Mouse (Mus musculus) CD4-positive, CD25-positive, alpha-beta regulatory T cell, adult 9 weeks (primary cell): ENCODE results near the gene Muc1. TPM values are rescaled to one million over a fixed set of nuclear protein-coding genes. Genes with fewer than 3 reads are reported as not detected.

Experiments used
- polyA plus RNA-seq: library from polyadenylated mRNA; unstranded; fragments of 100-300 nt; shearing (Covaris generic); gene quantifications from one replicate; pipeline ENCODE4 v1.2.1, GENCODE M21; 2017

Muc1 gene
- polyA plus RNA-seq = 0.79 TPM

GRCm38 (mm10) chr3:89228836-89229235 is at the start of gene Muc1:
Gene Muc1, plus strand, starts transcription at chr3:89229057.

GRCm38 (mm10) chr3:89183058-89183958 is 45.5 kb upstream of the Muc1 start, which contains the start of gene Fam189b:
Gene Fam189b, plus strand, starts transcription at chr3:89183143.

DNA sequence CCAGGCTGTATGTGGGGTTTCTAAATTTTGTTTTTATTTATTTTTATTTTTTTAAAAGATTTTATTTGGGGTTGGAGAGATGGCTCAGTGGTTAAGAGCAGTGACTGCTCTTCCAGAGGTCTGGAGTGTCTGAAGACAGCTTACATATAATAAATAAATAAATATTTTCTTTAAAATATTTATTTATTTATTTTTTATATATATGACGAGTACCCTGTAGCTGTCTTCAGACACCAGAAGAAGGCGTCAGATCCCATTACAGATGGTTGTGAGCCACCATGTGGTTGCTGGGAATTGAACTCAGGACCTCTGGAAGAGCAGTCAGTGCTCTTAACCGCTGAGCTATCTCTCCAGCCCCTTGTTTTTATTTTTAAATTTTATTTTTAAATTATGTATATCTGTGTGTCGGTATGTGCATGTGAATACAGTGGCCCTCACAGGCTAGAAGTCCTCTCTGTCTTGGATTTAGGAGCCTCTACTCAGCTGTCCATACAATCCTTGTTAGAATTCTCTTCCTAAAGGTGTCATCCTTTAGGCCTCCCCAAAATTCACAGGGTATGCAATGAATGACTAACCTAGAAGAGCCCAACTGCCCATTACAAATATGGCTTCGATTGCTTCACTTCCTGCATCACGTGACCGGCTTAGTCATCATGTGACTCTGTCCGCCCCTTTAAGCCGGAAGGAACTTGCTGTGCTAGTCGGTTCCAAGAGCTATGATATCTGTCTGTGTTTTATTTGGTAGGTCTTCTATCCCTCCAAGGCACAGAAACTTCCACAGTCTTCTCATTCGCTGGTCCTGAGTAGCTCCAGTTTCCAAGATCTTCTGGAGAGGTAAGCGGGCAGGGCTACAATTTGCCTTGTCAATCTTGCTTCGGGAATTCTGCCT is 26.4 kb upstream of the Muc1 start, which contains the start of gene Gba:
TSS of gene Gba (plus strand) at position 676 of the 889 bp plus-strand sequence.

DNA sequence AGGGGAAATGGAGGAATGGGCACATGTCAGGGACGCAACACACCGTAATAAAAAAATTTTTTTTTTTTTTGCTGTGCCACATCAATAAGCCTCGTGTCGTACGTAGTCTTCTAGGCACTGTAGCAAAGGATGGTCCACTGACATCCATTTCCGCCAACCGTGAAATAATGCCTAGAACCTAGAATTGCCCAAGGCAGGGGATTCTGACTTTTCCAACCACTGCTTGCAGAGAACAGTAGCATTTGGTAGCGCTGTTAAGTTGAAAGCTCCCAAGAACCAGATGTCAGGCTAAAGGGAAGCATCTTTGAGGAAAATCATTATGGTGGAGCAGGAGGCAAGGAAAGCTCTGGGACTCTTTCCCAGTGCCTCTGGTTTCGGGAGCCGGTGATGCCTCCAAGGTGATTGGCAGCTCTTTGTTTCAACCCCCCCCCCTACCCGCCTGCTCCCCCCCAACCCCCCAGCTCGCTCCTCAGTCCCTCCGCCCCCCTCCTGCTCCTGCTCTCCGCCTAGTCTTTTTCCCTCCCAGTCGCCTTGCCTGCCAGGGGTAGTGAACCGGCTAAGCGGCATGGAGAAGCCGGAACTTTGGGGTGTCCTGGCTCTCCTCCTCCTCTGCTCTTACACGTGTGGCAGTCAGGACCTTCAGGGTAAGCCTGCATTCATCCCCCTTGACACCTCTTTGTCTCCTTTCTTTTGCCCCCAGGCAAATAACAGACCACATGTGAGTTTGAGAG is 14.0 kb upstream of the Muc1 start, which contains the start of gene Thbs3:
TSS of gene Thbs3 (plus strand) at position 500 of the 731 bp plus-strand sequence.

GRCm38 (mm10) chr3:89226900-89227299 is 2.0 kb upstream of the Muc1 start, which contains the start of gene Mtx1:
Gene Mtx1, minus strand, starts transcription at chr3:89227088.

DNA sequence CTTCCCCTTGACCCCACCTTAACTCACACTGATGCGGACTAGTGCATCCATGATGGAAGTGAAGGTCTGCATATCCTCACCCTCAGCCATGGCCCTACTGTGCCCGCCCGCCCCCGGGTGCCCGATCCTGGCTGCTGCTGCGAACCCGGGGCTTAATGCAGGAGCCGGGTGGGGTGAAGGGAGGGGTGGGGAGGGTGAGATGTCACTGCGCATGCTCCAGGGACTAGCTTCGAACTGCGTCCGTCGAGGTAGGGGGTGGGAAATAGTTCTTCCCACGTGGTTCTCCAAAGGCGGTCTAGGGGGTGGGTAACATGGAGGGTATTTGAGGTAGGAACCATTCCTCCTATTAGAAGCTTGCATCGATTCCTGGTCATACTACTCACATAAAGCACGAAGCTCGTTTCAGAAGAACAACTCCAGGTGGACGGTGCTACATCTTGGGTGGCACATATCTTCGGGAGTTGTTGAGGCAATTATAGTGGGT is 16.9 kb downstream of the Muc1 start, which contains the start of gene Krtcap2:
TSS of gene Krtcap2 (plus strand) at position 279 of the 484 bp plus-strand sequence.

GRCm38 (mm10) chr3:89246261-89247100 is 17.6 kb downstream of the Muc1 start, which contains the start of gene Trim46:
Gene Trim46, minus strand, starts transcription at chr3:89246309.

DNA sequence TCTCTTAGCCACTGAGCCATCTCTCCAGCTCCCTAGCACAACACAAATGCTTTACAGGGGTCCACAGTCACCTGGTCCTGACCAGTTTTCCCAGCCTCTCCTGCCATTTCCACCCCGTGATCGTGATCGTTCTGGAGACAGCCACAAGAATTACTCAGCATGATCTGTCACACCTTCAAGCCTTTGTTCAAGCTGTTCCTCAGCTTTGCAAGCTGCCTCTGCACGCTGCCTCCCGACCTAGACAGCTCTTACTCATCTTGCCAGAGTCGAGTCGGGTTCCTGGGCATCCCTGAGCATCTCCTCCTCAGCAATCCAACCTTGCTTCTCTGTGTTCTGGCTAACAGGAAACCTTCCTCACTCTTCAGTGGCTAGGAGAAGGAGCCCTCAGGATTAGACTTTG is 30.2 kb downstream of the Muc1 start, which contains the start of gene Dpm3:
TSS of gene Dpm3 (plus strand) at position 283 of the 400 bp plus-strand sequence.

DNA sequence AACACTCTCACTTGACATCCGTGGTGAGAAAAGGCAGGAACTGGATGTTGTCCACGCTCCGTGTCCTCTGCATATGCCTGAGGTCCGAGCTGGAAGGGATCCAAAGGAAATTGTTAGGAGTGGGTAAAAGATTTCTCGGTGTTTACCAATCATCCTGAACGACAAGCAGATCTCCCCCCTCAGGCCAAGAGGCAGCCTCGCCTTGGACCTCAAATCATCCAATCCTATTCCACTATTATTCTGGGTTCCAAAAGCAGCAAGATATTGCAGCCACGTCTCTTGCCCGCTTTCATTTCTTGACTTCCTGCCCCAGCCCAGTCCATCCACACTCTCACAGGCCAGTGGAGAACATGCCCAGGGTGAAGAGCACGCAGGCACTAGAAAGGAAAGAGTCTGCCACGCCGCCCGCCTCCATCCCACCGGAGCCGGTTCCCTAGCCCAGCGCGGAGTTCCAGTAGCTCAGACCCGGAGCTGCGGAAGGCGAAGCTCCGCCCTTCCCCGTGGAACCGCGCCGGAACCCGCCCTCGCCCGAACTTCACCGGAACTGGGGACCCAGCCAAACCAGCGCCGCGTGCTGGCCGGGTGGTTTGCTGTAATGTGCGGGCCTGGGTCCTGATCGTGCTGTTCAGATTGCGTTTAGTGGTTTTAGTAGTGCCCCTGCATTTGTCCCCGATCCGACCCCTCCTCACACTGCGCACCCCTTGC is 41.3 kb downstream of the Muc1 start, which contains the start of gene Slc50a1:
TSS of gene Slc50a1 (minus strand) at position 520 of the 705 bp plus-strand sequence.

GRCm38 (mm10) chr3:89280606-89281511 is 52.0 kb downstream of the Muc1 start, which contains the start of gene Efna1:
Gene Efna1, minus strand, starts transcription at chr3:89281142.

Other genes with a start within 250 kb of the Muc1 start
- gene Rusc1, start 135.7 kb upstream of the Muc1 start, polyA plus RNA-seq = 55.7 TPM
- not detected for gene Gm43738, start 128.0 kb upstream of the Muc1 start, polyA plus RNA-seq
- gene Fdps, start 127.1 kb upstream of the Muc1 start, polyA plus RNA-seq = 114 TPM
- not detected for gene Pklr, start 92.9 kb upstream of the Muc1 start, polyA plus RNA-seq
- 1.4 TPM for gene Hcn3, start 68.9 kb upstream of the Muc1 start, polyA plus RNA-seq
- gene Clk2, start 64.3 kb upstream of the Muc1 start, polyA plus RNA-seq = 24.5 TPM
- gene Scamp3, start 51.6 kb upstream of the Muc1 start, polyA plus RNA-seq = 319 TPM
- 240 TPM for gene Fam189b, start 45.9 kb upstream of the Muc1 start, polyA plus RNA-seq
- gene Gba, start 26.1 kb upstream of the Muc1 start, polyA plus RNA-seq = 144 TPM
- gene Thbs3, start 13.9 kb upstream of the Muc1 start, polyA plus RNA-seq = 2.3 TPM
- gene Mtx1, start 2.0 kb upstream of the Muc1 start, polyA plus RNA-seq = 151 TPM
- gene Krtcap2, start 16.9 kb downstream of the Muc1 start, polyA plus RNA-seq = 281 TPM
- gene Trim46, start 17.3 kb downstream of the Muc1 start, polyA plus RNA-seq = 4.5 TPM
- gene Dpm3, start 30.3 kb downstream of the Muc1 start, polyA plus RNA-seq = 132 TPM
- gene Slc50a1, start 41.5 kb downstream of the Muc1 start, polyA plus RNA-seq = 288 TPM
- gene Efna1, start 52.1 kb downstream of the Muc1 start, polyA plus RNA-seq = not detected
- not detected for gene Efna3, start 93.9 kb downstream of the Muc1 start, polyA plus RNA-seq
- gene Efna4, start 109.0 kb downstream of the Muc1 start, polyA plus RNA-seq = 0.46 TPM
- gene Adam15, start 120.9 kb downstream of the Muc1 start, polyA plus RNA-seq = 7.2 TPM
- gene Dcst2, start 132.9 kb downstream of the Muc1 start, polyA plus RNA-seq = 0.20 TPM
- 1.0 TPM for gene Dcst1, start 136.2 kb downstream of the Muc1 start, polyA plus RNA-seq
- gene Zbtb7b, start 165.7 kb downstream of the Muc1 start, polyA plus RNA-seq = 62.0 TPM
- not detected for gene Lenep, start 173.7 kb downstream of the Muc1 start, polyA plus RNA-seq
- gene Flad1, start 182.8 kb downstream of the Muc1 start, polyA plus RNA-seq = 69.2 TPM
- gene Cks1b, start 189.3 kb downstream of the Muc1 start, polyA plus RNA-seq = 30.0 TPM
- 99.8 TPM for gene Shc1, start 189.4 kb downstream of the Muc1 start, polyA plus RNA-seq
- gene Pygo2, start 201.2 kb downstream of the Muc1 start, polyA plus RNA-seq = 25.5 TPM
- gene Pbxip1, start 207.6 kb downstream of the Muc1 start, polyA plus RNA-seq = 175 TPM
- gene Pmvk, start 225.5 kb downstream of the Muc1 start, polyA plus RNA-seq = 27.0 TPM